Mouse (Mus musculus) E14TG2a.4 (cell line): Measurements from ENCODE around the gene Ush2a.

ENCODE experiments used
- H3K27me3 ChIP-seq: 2 replicates; pipeline ENCODE4 v1.6.1; 2014; ENCODE audit warnings: low read length, control low read depth; ENCODE audit not compliant: insufficient read depth
- H3K36me3 ChIP-seq: 2 replicates; pipeline ENCODE4 v1.6.1; 2014; ENCODE audit warnings: low read length, control low read depth; ENCODE audit not compliant: insufficient read depth
- H3K4me1 ChIP-seq: replicated peaks from 2 replicates; pipeline ENCODE4 v1.6.1; 2014; ENCODE audit warnings: low read depth, low read length, control low read depth
- H3K4me3 ChIP-seq: replicated peaks from 2 replicates; pipeline ENCODE4 v1.5.1; 2014; ENCODE audit warnings: mild to moderate bottlenecking, low read length
- H3K9me3 ChIP-seq: 2 replicates; pipeline ENCODE4 v1.6.1; 2014; ENCODE audit warnings: low read length, control low read depth
- CTCF ChIP-seq: conservative IDR thresholded peaks from 2 replicates; pipeline ENCODE4 v1.5.1; 2014; ENCODE audit warnings: low read length
- NANOG ChIP-seq: IDR thresholded peaks from 2 replicates; pipeline ENCODE4 v1.6.1; 2014; ENCODE audit warnings: borderline replicate concordance, low read length, mixed read lengths
- POU5F1 ChIP-seq: IDR thresholded peaks from 2 replicates; pipeline ENCODE4 v1.6.1; 2014; ENCODE audit warnings: low read length, borderline replicate concordance

Gene Ush2a

GRCm38 (mm10) chr1:188948276-188948675, 686.5 kb downstream of the Ush2a start:
- TF ChIP-seq CTCF (no peak), NANOG (no peak), POU5F1 (no peak)
- Histone ChIP-seq H3K4me1 (peaks cover 28% of the 10 kb centered on the region), H3K9me3 (no peaks in the 10 kb centered on the region), H3K4me3 (no peak overlapping the region), H3K36me3 (no peaks in the 10 kb centered on the region), H3K27me3 (peaks cover 10% of the 10 kb centered on the region)

DNA sequence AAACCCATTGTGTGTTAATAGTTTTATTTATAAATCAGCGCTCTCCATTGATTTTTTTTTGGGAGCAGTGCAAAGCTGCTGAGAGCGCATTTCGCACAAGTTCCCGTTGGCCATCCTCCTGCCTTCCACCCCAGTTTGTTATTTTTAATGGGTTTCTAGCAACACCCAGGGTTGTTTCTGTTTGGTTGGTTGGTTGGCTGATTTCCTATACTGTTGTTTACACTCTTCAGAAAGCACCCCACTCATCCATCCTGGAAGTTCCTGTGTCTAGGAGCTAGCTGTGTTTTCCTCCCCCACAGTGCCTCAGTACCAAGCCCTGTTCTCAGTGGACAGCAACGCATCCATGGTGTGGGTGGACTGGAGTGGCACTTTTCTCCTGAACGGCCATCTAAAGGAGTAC, 689.3 kb downstream of the Ush2a start:
- Histone ChIP-seq H3K27me3 (no peaks in the 10 kb centered on the region), H3K36me3 (no peaks in the 10 kb centered on the region), H3K4me3 (no peak overlapping the region), H3K9me3 (no peaks in the 10 kb centered on the region), H3K4me1 (peaks cover 12% of the 10 kb centered on the region)
- TF ChIP-seq POU5F1 (no peak), CTCF (no peak), NANOG (no peak)

DNA sequence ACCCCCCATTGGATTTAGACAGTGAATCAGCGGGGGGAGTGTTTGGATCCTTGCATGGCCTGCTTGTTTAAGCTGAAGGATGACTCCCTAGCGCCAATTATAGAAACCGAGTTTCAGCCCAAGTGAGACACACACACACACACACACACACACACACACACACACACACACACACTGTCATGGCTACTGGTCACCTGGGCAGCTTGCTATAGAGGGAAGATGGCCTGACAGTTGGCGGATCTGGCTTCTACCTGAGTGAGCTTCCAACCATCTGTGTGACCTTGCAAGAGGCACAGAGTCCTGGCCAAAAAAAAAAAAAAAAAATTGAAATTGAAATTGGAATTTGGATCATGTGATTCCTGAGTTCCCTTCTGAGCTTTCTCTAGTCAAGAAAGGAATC, 690.7 kb downstream of the Ush2a start:
- H3K4me3 ChIP-seq = no peak overlapping the region
- peaks cover 2% of the 10 kb centered on the region for H3K4me1 ChIP-seq
- TF ChIP-seq CTCF = no peak
- no peak for TF ChIP-seq NANOG
- no peak for TF ChIP-seq POU5F1
- H3K36me3 ChIP-seq = no peaks in the 10 kb centered on the region
- H3K27me3 ChIP-seq = no peaks in the 10 kb centered on the region
- no peaks in the 10 kb centered on the region for H3K9me3 ChIP-seq

DNA sequence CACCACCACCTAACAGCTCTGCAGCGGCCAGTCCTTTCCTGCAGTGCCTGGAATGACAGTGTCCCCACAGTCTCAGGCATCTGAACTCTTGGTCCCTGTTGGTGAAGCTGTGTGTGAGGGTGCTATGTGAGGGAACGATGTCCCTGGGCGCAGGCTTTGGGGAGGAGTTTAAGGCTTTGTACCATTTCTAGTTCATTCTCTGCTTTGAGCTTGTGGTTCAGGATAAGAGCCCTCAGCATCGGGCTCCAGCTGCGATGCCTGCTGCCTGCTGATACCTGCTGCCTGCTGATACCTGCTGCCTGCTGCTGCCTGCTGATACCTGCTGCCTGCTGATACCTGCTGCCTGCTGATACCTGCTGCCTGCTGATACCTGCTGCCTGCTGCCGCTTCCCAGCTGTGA, 711.3 kb downstream of the Ush2a start:
- Histone ChIP-seq H3K4me3 (no peak overlapping the region), H3K36me3 (peaks cover 97% of the 10 kb centered on the region), H3K4me1 (peaks cover 6% of the 10 kb centered on the region), H3K9me3 (no peaks in the 10 kb centered on the region), H3K27me3 (no peaks in the 10 kb centered on the region)
- no peak for TF ChIP-seq NANOG
- TF ChIP-seq POU5F1 = no peak
- TF ChIP-seq CTCF = no peak

GRCm38 (mm10) chr1:188973926-188974325, 712.1 kb downstream of the Ush2a start:
- Histone ChIP-seq H3K36me3 (peaks cover 97% of the 10 kb centered on the region), H3K4me1 (peaks cover 6% of the 10 kb centered on the region), H3K4me3 (peak overlapping the region; percentile 41), H3K27me3 (no peaks in the 10 kb centered on the region), H3K9me3 (no peaks in the 10 kb centered on the region)
- no peak for TF ChIP-seq NANOG
- TF ChIP-seq CTCF = no peak
- TF ChIP-seq POU5F1 = no peak

DNA sequence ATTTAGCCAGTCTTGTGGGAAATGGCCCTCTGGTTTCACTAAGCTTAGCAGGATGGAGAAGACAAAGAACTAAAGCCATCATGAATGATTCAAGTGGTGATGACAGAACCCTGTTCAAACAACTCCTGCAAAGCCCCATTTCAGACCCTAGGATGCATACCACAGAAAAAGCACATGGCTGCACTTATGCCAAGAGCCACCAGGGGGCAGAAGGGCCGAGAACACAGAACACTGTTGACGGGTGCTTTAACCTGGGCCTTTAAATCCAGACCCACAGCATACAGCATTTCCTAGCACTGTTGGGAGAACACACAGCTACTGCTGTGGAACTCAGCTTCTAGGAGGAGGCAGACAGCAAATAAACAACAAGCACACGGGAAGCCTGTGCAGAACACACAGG, 718.2 kb downstream of the Ush2a start:
- Histone ChIP-seq H3K36me3 (peaks cover 98% of the 10 kb centered on the region), H3K9me3 (no peaks in the 10 kb centered on the region), H3K27me3 (no peaks in the 10 kb centered on the region), H3K4me3 (no peak overlapping the region), H3K4me1 (peaks cover 45% of the 10 kb centered on the region)
- TF ChIP-seq NANOG (no peak), CTCF (peak; percentile 95)

GRCm38 (mm10) chr1:188993218-188993617, 731.4 kb downstream of the Ush2a start:
- Histone ChIP-seq H3K27me3 (no peaks in the 10 kb centered on the region), H3K4me1 (peaks cover 81% of the 10 kb centered on the region), H3K9me3 (no peaks in the 10 kb centered on the region), H3K4me3 (no peak overlapping the region), H3K36me3 (peaks cover 96% of the 10 kb centered on the region)
- no peak for TF ChIP-seq POU5F1
- peak; percentile 75 for TF ChIP-seq CTCF

DNA sequence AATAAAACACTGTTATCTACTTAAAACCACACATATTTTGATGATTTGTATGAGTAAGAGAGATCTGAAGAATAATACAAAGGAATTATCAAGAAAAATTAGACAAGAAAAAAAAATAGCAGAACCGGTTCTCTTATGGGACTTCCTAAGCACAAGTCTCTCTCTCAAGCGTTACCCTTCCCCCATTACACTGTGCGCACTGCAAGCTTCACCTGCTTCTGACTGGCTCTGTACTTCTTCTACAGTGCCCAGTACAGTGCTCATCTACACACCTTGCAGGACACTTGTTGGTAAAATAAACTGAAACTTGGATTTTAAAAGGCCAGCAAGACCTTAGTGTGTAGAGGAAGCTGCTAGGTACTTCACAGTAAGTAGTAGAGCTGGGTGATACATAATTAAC, 736.1 kb downstream of the Ush2a start:
- Histone ChIP-seq H3K27me3 (no peaks in the 10 kb centered on the region), H3K4me1 (peaks cover 94% of the 10 kb centered on the region), H3K9me3 (no peaks in the 10 kb centered on the region), H3K36me3 (peaks cover 92% of the 10 kb centered on the region), H3K4me3 (no peak overlapping the region)
- no peak for TF ChIP-seq NANOG
- no peak for TF ChIP-seq POU5F1
- TF ChIP-seq CTCF = no peak

GRCm38 (mm10) chr1:188999981-189000380, 738.2 kb downstream of the Ush2a start:
- no peaks in the 10 kb centered on the region for H3K9me3 ChIP-seq
- H3K4me1 ChIP-seq = peaks cover 96% of the 10 kb centered on the region
- H3K36me3 ChIP-seq = peaks cover 87% of the 10 kb centered on the region
- H3K4me3 ChIP-seq = no peak overlapping the region
- H3K27me3 ChIP-seq = no peaks in the 10 kb centered on the region
- TF ChIP-seq POU5F1 = no peak
- TF ChIP-seq NANOG = no peak
- no peak for TF ChIP-seq CTCF

DNA sequence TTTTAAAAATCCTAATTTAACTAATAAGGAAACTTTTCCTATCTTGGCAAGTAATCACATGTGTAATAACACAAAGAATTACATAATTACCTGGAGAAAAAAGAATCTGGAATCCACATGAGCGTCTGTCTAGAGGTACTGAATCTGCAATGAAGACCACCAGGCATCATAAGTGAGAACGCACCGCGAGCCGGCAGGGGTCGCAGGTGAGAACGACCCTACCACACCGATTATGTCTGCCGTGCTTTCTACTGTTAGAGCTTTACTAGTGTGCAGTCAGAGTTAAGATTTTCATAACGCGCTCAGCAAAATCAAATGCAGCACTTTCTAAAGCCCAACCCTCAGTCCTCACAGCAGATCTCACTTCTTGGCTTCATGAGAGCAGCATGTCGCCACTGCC, 740.0 kb downstream of the Ush2a start:
- Histone ChIP-seq H3K4me1 (peaks cover 96% of the 10 kb centered on the region), H3K36me3 (peaks cover 79% of the 10 kb centered on the region), H3K4me3 (0 out of 2 replicates have a peak overlapping the region, but pooled peaks have one; percentile 7), H3K9me3 (no peaks in the 10 kb centered on the region), H3K27me3 (no peaks in the 10 kb centered on the region)
- TF ChIP-seq POU5F1 (no peak), CTCF (peak; percentile 40), NANOG (no peak)
